8 mouse cellular contexts compared by ENCODE assay signal in the genomic region with DNA sequence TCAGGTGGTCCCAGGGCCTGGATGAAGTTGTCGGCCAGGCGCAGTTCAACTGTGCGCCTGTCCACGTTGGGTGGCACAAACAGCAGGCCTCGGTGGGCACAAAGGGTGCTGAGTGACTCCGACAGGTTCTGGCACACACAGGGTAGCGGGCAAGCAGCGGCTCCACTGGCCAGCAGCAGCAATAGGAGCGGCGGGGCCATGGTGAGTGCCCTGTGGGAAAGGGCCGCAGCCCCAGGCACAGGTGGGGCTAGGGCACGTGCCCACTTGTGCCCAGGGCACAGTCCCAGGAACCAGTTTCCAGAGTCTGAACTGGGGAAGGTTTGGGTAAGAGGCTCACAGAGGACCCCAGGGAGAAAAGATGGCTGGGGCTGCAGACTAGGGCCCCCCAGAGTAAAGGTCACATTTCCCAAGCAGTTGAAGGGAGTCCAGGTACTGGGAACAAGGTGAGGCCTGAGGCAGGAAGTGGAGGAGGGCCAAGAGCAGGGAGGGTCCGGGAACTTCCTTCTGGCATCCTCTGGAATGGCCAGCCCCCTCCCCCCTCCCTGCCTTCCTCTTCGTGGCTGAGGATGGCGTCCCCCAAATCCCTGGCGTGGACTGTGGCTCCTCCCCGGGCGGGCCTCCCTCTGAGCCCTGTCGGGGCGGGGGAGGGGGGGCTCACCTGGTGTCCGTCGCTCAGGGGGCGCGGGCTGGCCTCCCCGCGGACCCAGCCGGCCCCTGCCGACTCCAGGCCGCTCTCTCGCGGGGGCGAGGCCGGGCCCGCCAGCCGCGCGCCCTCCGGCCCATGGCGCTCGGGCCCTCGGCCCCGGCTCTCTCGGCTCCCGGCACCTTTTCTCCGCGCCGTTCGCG. TPM values are rescaled to one million over a fixed set of nuclear protein-coding genes. Genes with fewer than 3 reads are reported as not detected.
DNase-seq lines count a peak whose midpoint lies in the region; ATAC-seq lines count a peak whose summit lies in the region.

No protein-coding gene starts in this region.

- peaks cover 15% of the 10 kb centered on the region for H3K4me1 ChIP-seq in heart, embryonic 11.5 days (ENCODE audit: control insufficient read depth, insufficient read depth, low read length)
- peaks cover 13% of the 10 kb centered on the region for H3K4me1 ChIP-seq in forebrain, embryonic 11.5 days (replicated peaks; ENCODE audit: control insufficient read depth, insufficient read depth, low read length)
- peaks cover 47% of the 10 kb centered on the region for H3K4me1 ChIP-seq in limb, embryonic 10.5 days

- H3K9me3 ChIP-seq in heart, embryonic 11.5 days (replicated peaks; ENCODE audit: control insufficient read depth, low read length) = no peaks in the 10 kb centered on the region
- H3K9me3 ChIP-seq in forebrain, embryonic 11.5 days (ENCODE audit: control insufficient read depth, low read length) = no peaks in the 10 kb centered on the region
- no peaks in the 10 kb centered on the region for H3K9me3 ChIP-seq in limb, embryonic 10.5 days (replicated peaks)

- WGBS in heart, embryonic 11.5 days (ENCODE audit: insufficient replicate concordance) = 22% methylated on average over 42 of the region's 49 CpGs
- 26% methylated on average over 31 of the region's 49 CpGs for WGBS in forebrain, embryonic 11.5 days
- WGBS in limb, embryonic 10.5 days = 18% methylated on average over 48 of the region's 49 CpGs

- no peak for DNase-seq in heart, postnatal 10 days
- peak; percentile 61 for DNase-seq in NIH3T3 (ENCODE audit: low read depth)
- DNase-seq in forebrain, embryonic 11.5 days (ENCODE audit: low spot score) = peak; percentile 79
- peak; percentile 68 for DNase-seq in limb, embryonic 10.5 days (ENCODE audit: low spot score)
- peak; percentile 54 for DNase-seq in neural tube, embryonic 10.5 days (ENCODE audit: extremely low spot score, low spot score)
- DNase-seq in ovary, postnatal 36 days (ENCODE audit: low spot score) = no peak
- DNase-seq in gastrocnemius, postnatal 10 days = no peak

- H3K9ac ChIP-seq in heart, embryonic 11.5 days (ENCODE audit: low read depth, low read length) = peak overlapping the region; percentile 93
- peak overlapping the region; percentile 96 for H3K9ac ChIP-seq in forebrain, embryonic 11.5 days (ENCODE audit: low read length)

- H3K27me3 ChIP-seq in heart, embryonic 11.5 days (ENCODE audit: control insufficient read depth, insufficient read depth, low read length) = peaks cover 7% of the 10 kb centered on the region; the same call in 1 of the 2 replicates
- H3K27me3 ChIP-seq in forebrain, embryonic 11.5 days (ENCODE audit: control insufficient read depth, insufficient read depth, low read length) = no peaks in the 10 kb centered on the region
- no peaks in the 10 kb centered on the region for H3K27me3 ChIP-seq in limb, embryonic 10.5 days (ENCODE audit: low read depth, poor library complexity, severe bottlenecking)

- H3K4me3 ChIP-seq in heart, embryonic 11.5 days (ENCODE audit: low read depth, low read length) = peak overlapping the region; percentile 91
- H3K4me3 ChIP-seq in forebrain, embryonic 11.5 days (ENCODE audit: low read depth, low read length) = peak overlapping the region; percentile 92
- H3K4me3 ChIP-seq in limb, embryonic 10.5 days = peak overlapping the region; percentile 93

- peaks cover 12% of the 10 kb centered on the region for H3K36me3 ChIP-seq in heart, embryonic 11.5 days (ENCODE audit: control insufficient read depth, insufficient read depth, low read length)
- H3K36me3 ChIP-seq in forebrain, embryonic 11.5 days (ENCODE audit: control insufficient read depth, insufficient read depth, low read length) = peaks cover 8% of the 10 kb centered on the region; the same call in 1 of the 2 replicates
- peaks cover 36% of the 10 kb centered on the region for H3K36me3 ChIP-seq in limb, embryonic 10.5 days

- H3K27ac ChIP-seq in heart, embryonic 11.5 days (ENCODE audit: low read depth, low read length) = peak overlapping the region; percentile 74
- peak overlapping the region; percentile 78 for H3K27ac ChIP-seq in forebrain, embryonic 11.5 days (ENCODE audit: low read depth, low read length)
- peak overlapping the region; percentile 98 for H3K27ac ChIP-seq in limb, embryonic 10.5 days

- H3K4me2 ChIP-seq in heart, embryonic 11.5 days = peak overlapping the region; percentile 91
- H3K4me2 ChIP-seq in forebrain, embryonic 11.5 days (ENCODE audit: low read depth, low read length, severe bottlenecking) = peak overlapping the region; percentile 77

- intact Hi-C loops in heart, postnatal 10 days (cut with DNase I) = no loop called here

- no peak; the same call in 1 of the 2 replicates for ATAC-seq in heart, embryonic 11.5 days (replicated peaks; ENCODE audit: insufficient number of reproducible peaks, low FRiP score, low TSS enrichment)
- no peak for ATAC-seq in forebrain, embryonic 11.5 days (replicated peaks; ENCODE audit: low FRiP score)

RNA-seq across cellular contexts. Expression of a gene that starts 0.9 kb away (rescaled TPM):
- 4.7 TPM in 2 replicates for polyA plus RNA-seq in heart, embryonic 11.5 days (2014; fragmentation: Nextera tagmentation; extraction: Ambion mirVana)
- total RNA-seq in heart, postnatal 10 days (2021) = 10 to 100 TPM; 12.6 to 16.0 TPM
- 8.5 and 12.0 TPM in 2 replicates for polyA plus RNA-seq in forebrain, embryonic 11.5 days (2014; fragmentation: Nextera tagmentation; extraction: Ambion mirVana)
- polyA plus RNA-seq in limb, embryonic 10.5 days (2016; fragmentation: Nextera tagmentation; extraction: Ambion mirVana) = 7.8 and 8.0 TPM in 2 replicates
- total RNA-seq in gastrocnemius, postnatal 10 days (2021) = 1 to 10 TPM; 5.1 to 7.1 TPM

RNA-seq across cellular contexts. Expression of a gene that starts 10.9 kb away (rescaled TPM):
- 39.0 and 39.9 TPM in 2 replicates for polyA plus RNA-seq in heart, embryonic 11.5 days (2014; fragmentation: Nextera tagmentation; extraction: Ambion mirVana)
- 10 to 100 TPM; 14.9 to 16.2 TPM for total RNA-seq in heart, postnatal 10 days (2021)
- 60.1 and 67.2 TPM in 2 replicates for polyA plus RNA-seq in forebrain, embryonic 11.5 days (2014; fragmentation: Nextera tagmentation; extraction: Ambion mirVana)
- polyA plus RNA-seq in limb, embryonic 10.5 days (2016; fragmentation: Nextera tagmentation; extraction: Ambion mirVana) = 85.7 and 90.4 TPM in 2 replicates
- total RNA-seq in gastrocnemius, postnatal 10 days (2021) = 10 to 100 TPM in 1 of 2 experiments, 1 to 10 TPM in 1; 8.8 to 10.1 TPM

Comparison
In these comparisons a context has a peak if more than half of its experiments do, and no peak if none do; other contexts are left out.
1. DNase-seq: peak in NIH3T3 (single experiment), forebrain, embryonic 11.5 days (single experiment), limb, embryonic 10.5 days (single experiment) and neural tube, embryonic 10.5 days (single experiment); none in heart, postnatal 10 days (0 of 2), ovary, postnatal 36 days (single experiment) and gastrocnemius, postnatal 10 days (single experiment).
2. Peak in every context shown above with its lines, with median percentiles within 50 percentile points of each other: H3K27ac ChIP-seq and H3K4me3 ChIP-seq.